Mouse (Mus musculus): Measurements from ENCODE around the gene Swsap1. TPM values are rescaled to one million over a fixed set of nuclear protein-coding genes. Genes with fewer than 3 reads are reported as not detected.

Gene Swsap1
- total RNA-seq, 2 experiments from 2014 or later, result 12.6 to 14.9 TPM

DNA sequence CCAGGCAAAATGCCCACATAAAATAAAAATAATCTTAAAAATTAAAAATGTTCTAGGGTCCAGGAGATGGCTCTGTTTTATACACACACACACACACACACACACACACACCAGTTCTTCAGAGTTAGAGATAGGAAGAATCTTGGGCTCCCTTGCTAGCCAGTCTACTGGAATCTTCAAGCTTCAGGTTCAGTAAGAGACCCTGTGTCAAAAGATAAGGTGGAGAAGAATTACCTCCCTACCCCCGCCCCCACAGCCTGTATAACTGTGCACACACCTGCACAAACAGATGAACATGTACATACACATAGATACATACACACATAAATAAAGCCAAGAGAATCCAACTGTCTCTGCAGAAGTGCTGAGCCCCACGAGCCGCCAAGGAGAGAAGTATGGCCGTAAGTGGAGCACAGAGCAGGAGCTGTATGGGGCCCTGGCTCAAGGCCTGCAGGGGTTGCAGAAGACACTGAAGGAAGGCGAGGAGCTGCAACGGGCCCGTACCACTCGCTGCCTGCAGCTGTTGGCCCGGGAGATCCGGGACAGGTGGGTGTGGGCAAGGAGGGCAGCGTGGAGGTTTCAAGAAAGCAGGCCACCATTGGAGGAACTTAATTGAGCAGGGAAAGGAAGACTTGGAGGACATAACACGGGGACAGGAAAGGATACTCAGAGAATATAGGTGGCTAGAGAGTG is 23.0 kb upstream of the Swsap1 start:
- intact Hi-C loops (cut with DNase I), result no loop called here
- DNase-seq (ENCODE audit: extremely low spot score in 1 of 2, low spot score in 2 of 2), result no peak

DNA sequence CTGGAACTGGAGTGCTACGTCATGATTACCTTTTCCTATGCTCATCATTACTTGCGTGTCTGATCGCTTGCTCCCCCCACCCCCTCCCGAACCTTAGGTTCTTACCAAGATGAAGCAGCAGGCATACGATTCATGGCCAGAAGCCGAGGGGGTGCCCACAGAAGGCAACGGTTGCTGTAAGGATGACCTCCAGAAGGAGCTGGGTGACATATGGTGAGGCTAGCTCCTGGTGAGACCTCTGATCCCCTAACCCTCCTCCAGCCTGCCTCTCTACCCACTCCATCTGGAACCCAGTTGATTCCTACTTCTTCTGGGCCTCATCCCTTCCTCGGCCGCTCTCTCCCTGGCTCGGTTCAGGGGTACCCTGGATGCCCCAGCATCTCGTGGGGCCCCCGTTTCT is 21.5 kb upstream of the Swsap1 start:
- intact Hi-C loops (cut with DNase I), result no loop called here
- DNase-seq (ENCODE audit: extremely low spot score in 1 of 2, low spot score in 2 of 2), result no peak

DNA sequence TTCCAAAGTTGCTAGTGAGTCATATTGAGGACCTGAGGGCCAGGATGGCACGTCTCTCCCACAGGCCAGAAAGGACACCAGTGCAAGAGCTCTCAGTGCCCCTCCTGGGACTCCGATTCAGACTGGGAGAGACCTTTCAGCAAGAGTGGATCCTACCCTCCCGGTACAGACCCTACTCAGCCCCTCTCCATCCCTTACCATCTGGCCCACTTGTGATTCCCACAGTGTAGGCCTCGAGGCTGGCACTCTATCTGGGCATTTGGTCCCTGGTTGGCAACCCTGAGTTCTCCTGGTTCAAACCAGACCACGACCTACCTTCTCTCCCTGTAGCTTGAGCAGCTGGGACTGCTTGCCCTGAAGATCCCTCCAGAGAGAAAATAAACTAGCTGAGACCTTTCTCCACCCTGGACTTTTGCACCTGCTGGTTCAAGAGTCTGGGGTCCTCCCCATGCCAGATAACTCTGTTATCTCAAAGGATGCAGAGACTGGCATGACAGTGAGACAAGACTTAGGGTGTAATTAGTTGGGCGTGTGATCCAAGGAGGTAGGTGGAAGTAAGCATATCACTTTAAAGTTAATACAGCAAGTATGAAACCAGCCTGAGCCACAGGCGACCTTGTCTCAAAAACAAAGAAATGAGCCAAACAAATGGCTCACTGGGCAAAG is 20.0 kb upstream of the Swsap1 start:
- no peak for DNase-seq (ENCODE audit: extremely low spot score in 1 of 2, low spot score in 2 of 2)
- intact Hi-C loops (cut with DNase I), result no loop called here

DNA sequence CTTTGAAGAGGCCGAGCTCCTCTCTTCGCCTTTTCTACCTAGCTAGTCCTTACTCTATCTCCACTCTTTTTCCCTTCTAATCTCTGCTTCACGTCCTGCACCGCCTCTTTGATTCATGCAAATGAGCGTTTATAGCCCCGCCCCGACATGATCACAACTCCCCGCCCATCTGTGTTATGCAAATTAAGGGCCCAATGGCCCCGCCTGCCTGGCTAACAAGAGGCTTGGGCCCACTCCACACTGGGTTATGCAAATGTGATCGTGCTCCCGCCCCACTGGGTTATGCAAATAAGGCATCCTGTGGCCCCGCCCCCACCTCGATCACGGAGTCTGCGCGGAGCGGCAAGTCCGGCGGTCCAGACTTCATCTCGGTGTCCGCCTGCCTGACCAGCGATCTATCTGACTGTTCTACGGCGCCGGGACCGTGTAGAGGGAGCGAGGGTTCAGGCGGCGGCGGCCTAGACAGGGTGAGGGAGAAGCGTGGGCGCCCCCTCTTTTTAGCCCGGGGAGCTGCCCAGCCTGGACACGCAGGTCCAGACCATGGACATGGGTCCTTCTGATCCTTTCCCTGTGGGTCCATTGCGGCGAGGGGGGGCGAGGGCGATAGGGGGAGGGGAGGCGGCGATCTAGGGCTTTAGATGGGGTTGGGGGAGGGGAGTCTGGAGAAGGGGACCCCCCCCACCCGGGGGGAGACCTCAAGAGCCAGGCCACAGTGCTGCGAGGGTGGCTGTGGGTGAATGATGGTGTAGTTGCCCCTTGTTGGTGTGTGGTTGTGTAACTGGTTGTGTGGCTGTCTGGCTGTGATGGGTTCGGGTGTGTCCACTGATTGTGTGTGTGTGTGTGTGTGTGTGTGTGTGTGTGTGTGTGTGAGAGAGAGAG is 18.6 kb upstream of the Swsap1 start, which contains the start of gene Plppr2:
Gene Plppr2 (plus strand): TSS at position 342 of the 879 bp plus-strand sequence.
- intact Hi-C loops (cut with DNase I), result no loop called here

DNA sequence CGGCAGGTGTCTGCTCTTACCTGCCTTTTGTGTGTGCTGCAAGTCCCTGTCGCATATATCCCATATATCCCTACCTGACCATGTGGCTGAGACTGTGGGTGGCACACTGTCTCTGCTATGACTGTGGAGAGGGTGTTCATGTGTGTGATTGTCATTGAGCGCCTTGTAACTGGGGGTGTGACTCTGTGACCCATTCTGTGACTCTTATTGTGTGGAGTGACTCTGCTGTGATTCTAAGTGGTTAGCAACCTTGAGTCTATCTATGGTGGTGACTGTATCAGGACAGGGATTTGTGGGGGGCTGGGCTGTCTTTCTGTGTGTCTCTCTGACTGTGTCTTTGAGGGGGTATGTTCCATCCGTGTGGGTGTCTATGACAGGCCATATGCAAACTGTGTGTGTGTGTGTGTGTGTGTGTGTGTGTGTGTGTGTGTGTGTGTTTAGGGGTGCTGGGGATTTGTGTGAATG is 17.8 kb upstream of the Swsap1 start:
- no peak for DNase-seq (ENCODE audit: extremely low spot score in 1 of 2, low spot score in 2 of 2)
- intact Hi-C loops (cut with DNase I), result no loop called here

More for the DNA sequence above, 18.6 kb upstream of the Swsap1 start, which contains the start of gene Plppr2:
- peak; percentile 97 to 99 for DNase-seq (ENCODE audit: extremely low spot score in 1 of 2, low spot score in 2 of 2)

GRCm38 (mm10) chr9:21938234-21938855 is 17.2 kb upstream of the Swsap1 start:
- intact Hi-C loops (cut with DNase I), result no loop called here
- DNase-seq (ENCODE audit: extremely low spot score in 1 of 2, low spot score in 2 of 2), result no peak

DNA sequence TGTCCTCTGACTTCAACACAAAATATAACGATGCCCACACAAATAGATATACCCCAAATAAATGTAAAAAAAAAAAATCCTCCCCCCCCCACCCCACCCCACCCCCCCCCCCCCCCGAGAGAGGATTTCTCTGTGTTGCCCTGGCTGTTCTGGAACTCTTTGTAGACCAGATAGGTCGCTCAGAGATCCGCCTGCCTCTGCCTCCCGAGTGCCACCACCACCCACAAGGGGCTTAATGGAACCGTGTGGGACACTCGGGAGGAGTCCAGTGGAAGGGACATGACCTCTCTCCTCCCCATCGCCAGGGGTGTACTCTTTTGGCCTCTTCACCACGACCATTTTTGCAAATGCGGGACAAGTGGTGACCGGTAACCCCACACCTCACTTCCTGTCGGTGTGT is 12.5 kb upstream of the Swsap1 start:
- intact Hi-C loops (cut with DNase I), result no loop called here

DNA sequence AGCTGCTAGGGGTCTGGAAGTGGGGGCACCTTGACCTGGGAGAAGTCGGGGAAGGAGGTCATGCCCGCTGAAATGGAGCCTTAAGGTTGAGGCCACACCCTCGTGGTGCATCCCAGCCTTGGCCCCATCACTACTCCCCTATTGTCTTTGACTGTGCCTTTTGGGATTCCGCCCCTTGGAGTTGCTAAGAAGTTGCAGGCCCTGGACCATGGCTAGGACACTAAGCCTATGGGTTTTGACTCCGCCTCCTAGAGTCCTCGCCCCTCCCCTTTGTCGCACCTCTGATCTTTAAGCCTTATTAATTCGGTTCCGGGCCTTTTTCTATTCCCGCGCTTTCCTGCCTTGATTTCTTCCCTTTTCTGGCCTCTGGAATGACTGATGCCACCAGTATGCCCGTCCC is 11.9 kb upstream of the Swsap1 start:
- intact Hi-C loops (cut with DNase I), result no loop called here
- no peak for DNase-seq (ENCODE audit: extremely low spot score in 1 of 2, low spot score in 2 of 2)

More for the DNA sequence above, 12.5 kb upstream of the Swsap1 start:
- DNase-seq (ENCODE audit: extremely low spot score in 1 of 2, low spot score in 2 of 2), result no peak

DNA sequence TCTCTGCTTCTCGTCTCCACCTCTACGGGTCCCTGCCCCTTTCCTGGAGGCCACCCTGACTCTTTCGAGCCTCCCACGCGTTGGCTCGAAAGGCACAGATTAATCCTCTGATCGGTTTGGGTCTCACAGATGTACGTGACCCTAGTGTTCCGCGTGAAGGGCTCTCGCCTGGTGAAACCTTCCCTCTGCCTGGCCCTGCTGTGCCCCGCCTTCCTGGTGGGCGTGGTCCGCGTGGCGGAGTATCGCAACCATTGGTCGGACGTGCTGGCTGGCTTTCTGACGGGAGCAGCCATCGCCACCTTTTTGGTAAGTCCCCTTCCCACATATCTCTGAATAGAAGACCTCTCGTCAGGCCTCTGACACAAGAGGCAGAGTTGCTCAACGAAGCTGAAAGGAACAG is 11.3 kb upstream of the Swsap1 start:
- intact Hi-C loops (cut with DNase I), result no loop called here

GRCm38 (mm10) chr9:21947540-21948130 is 7.9 kb upstream of the Swsap1 start:
- intact Hi-C loops (cut with DNase I), result no loop called here
- DNase-seq (ENCODE audit: extremely low spot score in 1 of 2, low spot score in 2 of 2), result no peak

More for the DNA sequence above, 11.3 kb upstream of the Swsap1 start:
- peak in 1 of 2 experiments; percentile 55 for DNase-seq (ENCODE audit: extremely low spot score in 1 of 2, low spot score in 2 of 2)

DNA sequence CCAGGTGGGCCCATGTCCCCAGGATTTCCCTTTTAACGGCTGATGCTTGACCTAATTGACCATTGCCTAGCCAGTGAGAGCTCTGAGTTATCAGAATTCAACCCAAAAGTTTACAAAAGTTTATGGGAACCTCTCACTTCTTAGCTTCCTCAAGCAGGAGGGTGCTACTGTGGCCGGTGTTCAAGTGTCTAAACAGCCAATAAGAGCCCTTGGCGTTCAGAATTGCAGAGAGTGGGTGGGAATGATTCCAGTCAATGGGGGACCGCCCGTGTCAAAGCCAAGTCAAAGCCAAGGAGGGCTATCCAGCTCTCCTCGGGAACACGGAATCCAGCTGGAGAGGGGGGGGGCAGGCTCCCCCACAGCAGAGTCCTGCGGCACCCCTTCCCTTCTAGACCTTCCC is 7.4 kb upstream of the Swsap1 start:
- DNase-seq (ENCODE audit: extremely low spot score in 1 of 2, low spot score in 2 of 2), result no peak
- intact Hi-C loops (cut with DNase I), result no loop called here

DNA sequence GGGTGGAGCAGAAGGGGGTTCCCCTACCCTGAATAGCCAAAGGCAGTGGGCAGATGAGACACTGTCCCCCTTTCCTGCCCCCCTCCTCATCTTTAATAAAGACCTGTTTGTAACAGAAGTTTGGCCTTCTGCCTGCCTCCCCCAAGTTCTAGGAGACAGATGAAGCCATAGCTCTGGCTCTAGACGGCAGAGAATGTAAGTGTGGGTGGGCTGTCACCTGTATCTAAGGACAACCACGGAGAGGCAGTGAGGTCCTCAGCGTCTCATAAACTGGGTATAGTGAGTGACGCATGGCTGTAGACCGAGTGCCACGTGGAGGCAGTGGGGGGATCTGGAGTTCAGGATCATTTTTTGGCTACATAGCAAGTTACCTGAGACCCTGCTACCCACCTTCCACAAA is 6.8 kb upstream of the Swsap1 start:
- intact Hi-C loops (cut with DNase I), result no loop called here
- no peak for DNase-seq (ENCODE audit: extremely low spot score in 1 of 2, low spot score in 2 of 2)

GRCm38 (mm10) chr9:21950322-21950721 is 5.2 kb upstream of the Swsap1 start:
- intact Hi-C loops (cut with DNase I), result no loop called here
- DNase-seq (ENCODE audit: extremely low spot score in 1 of 2, low spot score in 2 of 2), result peak in 1 of 2 experiments; percentile 47

DNA sequence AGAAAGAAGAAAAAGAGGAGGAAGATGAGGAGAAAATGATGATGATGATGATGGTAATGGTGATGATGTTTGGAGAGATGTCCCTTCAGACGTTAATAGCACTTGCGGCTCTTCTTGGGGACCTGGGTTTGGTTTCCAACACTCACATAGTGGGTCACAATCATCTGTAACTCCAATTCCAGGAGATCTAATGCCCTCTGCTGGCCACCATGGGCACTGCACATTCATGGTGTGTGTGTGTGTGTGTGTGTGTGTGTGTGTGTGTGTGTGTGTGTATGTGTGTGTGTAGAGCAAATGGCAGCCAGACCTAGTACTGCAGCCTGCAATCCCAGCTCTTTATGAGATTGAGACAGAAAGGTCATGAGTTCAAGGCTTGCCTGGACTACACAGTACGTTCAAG is 3.6 kb upstream of the Swsap1 start:
- intact Hi-C loops (cut with DNase I), result no loop called here
- DNase-seq (ENCODE audit: extremely low spot score in 1 of 2, low spot score in 2 of 2), result no peak

GRCm38 (mm10) chr9:21953600-21953999 is 2.0 kb upstream of the Swsap1 start:
- intact Hi-C loops (cut with DNase I), result no loop called here
- DNase-seq (ENCODE audit: extremely low spot score in 1 of 2, low spot score in 2 of 2), result peak; percentile 58 to 84

- no peak for DNase-seq (ENCODE audit: extremely low spot score in 1 of 2, low spot score in 2 of 2)
- intact Hi-C loops (cut with DNase I), result no loop called here
Measured at GRCm38 (mm10) chr9:21954635-21955034, 920 bp upstream of the Swsap1 start.

DNA sequence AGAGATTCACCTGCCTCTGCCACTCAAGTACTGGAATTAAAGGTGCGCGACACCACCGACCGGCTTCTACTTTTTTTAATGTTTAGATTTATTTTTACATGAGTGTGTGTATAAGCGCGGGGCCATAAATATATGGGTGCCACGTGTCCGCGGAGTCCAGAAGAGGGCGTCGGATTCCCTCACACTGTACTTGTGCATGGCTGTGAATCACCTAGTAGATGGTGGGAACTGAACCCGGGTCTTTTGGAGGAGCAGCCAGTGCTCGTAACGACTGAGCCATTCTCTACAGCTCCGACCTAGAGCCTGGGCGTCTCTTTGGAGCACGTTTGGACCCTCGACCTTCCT is 358 bp upstream of the Swsap1 start:
- no peak for DNase-seq (ENCODE audit: extremely low spot score in 1 of 2, low spot score in 2 of 2)
- intact Hi-C loops (cut with DNase I), result no loop called here

DNA sequence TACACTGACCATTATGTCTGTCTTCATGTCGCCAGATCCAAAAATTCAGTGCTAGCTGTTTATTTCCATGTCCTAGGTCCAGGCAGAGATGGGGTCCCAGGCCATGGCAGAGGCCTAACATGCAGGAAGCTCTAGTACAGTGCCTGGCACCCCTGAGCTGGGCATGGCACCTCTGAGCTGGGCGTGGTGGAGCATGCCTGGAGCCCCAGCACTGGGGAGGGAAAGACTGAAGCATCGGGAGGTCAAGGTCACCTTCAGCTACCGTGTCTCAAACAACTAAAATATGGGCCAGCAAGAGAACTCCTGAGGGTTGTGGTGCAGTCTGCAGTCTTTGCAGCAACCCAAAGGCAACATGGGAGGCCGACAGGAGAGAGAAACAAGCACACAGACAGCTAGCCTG is 2.8 kb downstream of the Swsap1 start:
- no peak for DNase-seq (ENCODE audit: extremely low spot score in 1 of 2, low spot score in 2 of 2)
- intact Hi-C loops (cut with DNase I), result no loop called here

DNA sequence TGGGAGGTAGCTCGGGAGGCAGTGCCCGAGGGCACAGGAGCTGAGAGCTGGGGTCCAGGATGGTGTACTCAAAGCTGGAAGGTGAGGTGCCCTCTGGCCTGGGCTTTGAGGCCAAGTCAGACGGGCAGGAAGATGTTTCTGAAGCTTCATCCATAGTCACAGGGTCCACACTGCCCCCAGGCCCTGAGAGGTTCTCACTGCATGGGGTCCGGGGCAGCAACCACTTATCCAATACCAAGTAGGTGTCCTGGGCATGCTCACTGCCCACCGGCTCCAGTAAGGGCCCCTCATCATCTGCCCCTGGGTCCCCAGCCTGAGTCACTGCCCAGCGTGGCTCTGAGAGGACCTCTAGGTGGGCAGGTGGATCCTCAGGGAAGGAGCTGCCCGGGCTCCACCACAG is 3.7 kb downstream of the Swsap1 start:
- no peak for DNase-seq (ENCODE audit: extremely low spot score in 1 of 2, low spot score in 2 of 2)
- intact Hi-C loops (cut with DNase I), result no loop called here

All from left cerebral cortex, postnatal 10 days (tissue).